Mouse (Mus musculus): ENCODE data around the gene Stox1.

DNA sequence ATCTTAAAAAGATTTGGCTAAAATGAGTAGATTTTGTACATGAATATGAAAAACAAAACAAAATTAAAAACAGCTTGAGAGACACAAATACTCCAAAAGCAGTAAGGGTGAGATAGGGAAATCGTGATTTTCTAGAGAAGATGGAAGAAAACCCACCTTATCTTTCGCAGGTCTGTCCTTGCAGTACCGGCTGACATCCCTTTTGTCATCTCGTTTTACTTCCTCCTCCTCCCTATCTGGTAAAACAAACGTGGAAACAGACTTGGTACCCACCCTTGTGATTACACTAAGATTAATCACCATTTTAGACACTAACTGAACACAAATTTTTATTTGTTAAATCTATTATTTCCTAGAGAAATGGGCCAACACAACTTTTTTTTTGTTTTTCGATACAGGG lies 24.9 kb upstream of the Stox1 start:
- TF ChIP-seq CTCF (IDR thresholded peaks at IDR 0.05; ENCODE audit: control insufficient read depth, insufficient read depth, insufficient read length) (no peak), MYOD1 (IDR thresholded peaks at IDR 0.05; ENCODE audit: control insufficient read depth, insufficient read length, low read depth) (no peak), CEBPB (IDR thresholded peaks at IDR 0.05; ENCODE audit: low read depth) (no peak)
